Mouse (Mus musculus) MN1 (cell line): Measurements from ENCODE around the gene Gorasp2.

ENCODE experiments used
- DNase-seq: peaks from one replicate; pipeline ENCODE4 v3.0.0-alpha.2; 2016; ENCODE audit warnings: low spot score

Gene Gorasp2

GRCm38 (mm10) chr2:70661715-70662495 is 529 bp downstream of the Gorasp2 start, which contains the start of gene Gm26558:
Gm26558 (minus strand) TSS chr2:70662108.
- DNase-seq: no peak

GRCm38 (mm10) chr2:70663764-70664163 is 2.4 kb downstream of the Gorasp2 start:
- DNase-seq: peak; percentile 19

GRCm38 (mm10) chr2:70667016-70667415 is 5.6 kb downstream of the Gorasp2 start:
- DNase-seq: no peak

GRCm38 (mm10) chr2:70669241-70669640 is 7.9 kb downstream of the Gorasp2 start:
- DNase-seq: no peak

- DNase-seq: no peak
Measured at GRCm38 (mm10) chr2:70669896-70670295, 8.5 kb downstream of the Gorasp2 start.

GRCm38 (mm10) chr2:70672476-70672875 is 11.1 kb downstream of the Gorasp2 start:
- no peak for DNase-seq

- DNase-seq: no peak
Measured at GRCm38 (mm10) chr2:70673445-70674126, 12.2 kb downstream of the Gorasp2 start.

- DNase-seq: no peak
Measured at GRCm38 (mm10) chr2:70682324-70682723, 20.9 kb downstream of the Gorasp2 start.

GRCm38 (mm10) chr2:70688454-70689078 is 27.2 kb downstream of the Gorasp2 start:
- no peak for DNase-seq

GRCm38 (mm10) chr2:70690195-70690594 is 28.8 kb downstream of the Gorasp2 start:
- DNase-seq: no peak

- DNase-seq: no peak
Measured at GRCm38 (mm10) chr2:70695712-70696111, 34.3 kb downstream of the Gorasp2 start.

- no peak for DNase-seq
Measured at GRCm38 (mm10) chr2:70700851-70701250, 39.5 kb downstream of the Gorasp2 start.

GRCm38 (mm10) chr2:70701571-70701970 is 40.2 kb downstream of the Gorasp2 start:
- DNase-seq: no peak

GRCm38 (mm10) chr2:70702403-70702802 is 41.0 kb downstream of the Gorasp2 start:
- no peak for DNase-seq

- no peak for DNase-seq
Measured at GRCm38 (mm10) chr2:70708986-70709730, 47.8 kb downstream of the Gorasp2 start.

- no peak for DNase-seq
Measured at GRCm38 (mm10) chr2:70710236-70710635, 48.9 kb downstream of the Gorasp2 start.

- DNase-seq: no peak
Measured at GRCm38 (mm10) chr2:70710878-70711277, 49.5 kb downstream of the Gorasp2 start.

GRCm38 (mm10) chr2:70723610-70724243 is 62.4 kb downstream of the Gorasp2 start:
- no peak for DNase-seq

GRCm38 (mm10) chr2:70727089-70727488 is 65.7 kb downstream of the Gorasp2 start:
- DNase-seq: no peak

GRCm38 (mm10) chr2:70735534-70735933 is 74.2 kb downstream of the Gorasp2 start:
- DNase-seq: no peak

- no peak for DNase-seq
Measured at GRCm38 (mm10) chr2:70736008-70736407, 74.6 kb downstream of the Gorasp2 start.

GRCm38 (mm10) chr2:70741901-70742300 is 80.5 kb downstream of the Gorasp2 start:
- DNase-seq: no peak
